Mouse (Mus musculus) cerebellum, adult 2 months (tissue): ENCODE results near the gene Unc93a2.
"Not testable (repeated sequence)": the region's sequence is repeated elsewhere in the genome, so short reads cannot be mapped to it uniquely, and the experiment has no call there.

ENCODE experiments used
- CTCF ChIP-seq: fragments of 200-500 bp; IDR thresholded peaks from 2 replicates; pipeline ENCODE4 v1.5.1; 2011; ENCODE audit warnings: low read depth, mild to moderate bottlenecking, control low read depth, low read length, moderate library complexity, borderline replicate concordance; ENCODE audit not compliant: insufficient read depth
- POLR2A ChIP-seq: fragments of 200-500 bp; IDR thresholded peaks from 2 replicates; pipeline ENCODE4 v1.6.1; 2011; ENCODE audit warnings: low read length, control low read depth, borderline replicate concordance; ENCODE audit not compliant: insufficient read depth

DNA sequence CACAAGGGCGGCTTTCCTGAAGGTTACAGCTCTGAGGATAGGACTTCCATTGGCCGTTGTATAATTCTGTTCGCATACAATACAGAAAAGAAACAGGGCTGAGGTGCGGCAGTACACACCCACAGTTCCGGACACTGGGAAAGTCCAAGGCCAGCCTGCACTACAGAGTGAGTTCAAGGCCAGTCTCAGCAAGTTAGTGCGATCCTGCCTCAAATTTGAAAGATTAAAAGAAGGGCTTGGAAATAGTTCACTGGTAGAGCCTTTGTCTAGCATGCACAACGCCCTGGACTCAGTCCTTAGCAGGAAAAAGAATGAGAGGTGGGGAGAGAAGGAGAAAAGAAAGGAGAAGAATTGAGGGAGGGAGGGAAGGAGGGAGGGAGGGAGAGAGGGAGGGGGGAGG is 9.9 kb upstream of the Unc93a2 start:
- TF ChIP-seq POLR2A, CTCF: not testable (repeated sequence)
